Mouse (Mus musculus) intestine, embryonic 15.5 days (tissue): ENCODE data around the gene Slc2a1. TPM values are rescaled to one million over a fixed set of nuclear protein-coding genes. Genes with fewer than 3 reads are reported as not detected.

Source experiments
- ATAC-seq: fragments of 200-750 bp; cut with Nextera tagmentation; 2 replicates; pipeline ENCODE4 v1.8.0; 2017; ENCODE audit warnings: moderate TSS enrichment, moderate library complexity
- H3K27ac ChIP-seq: fragments of 300-500 bp; sonication (generic); 2 replicates; pipeline ENCODE4 v1.5.1; 2015; ENCODE audit warnings: mild to moderate bottlenecking, inconsistent platforms
- H3K27me3 ChIP-seq: fragments of 300-500 bp; sonication (generic); replicated peaks from 2 replicates; pipeline ENCODE4 v1.6.1; 2015; ENCODE audit warnings: inconsistent platforms
- H3K36me3 ChIP-seq: fragments of 300-500 bp; sonication (generic); 2 replicates; pipeline ENCODE4 v1.6.1; 2015; ENCODE audit warnings: inconsistent platforms
- H3K4me1 ChIP-seq: fragments of 300-500 bp; sonication (generic); replicated peaks from 2 replicates; pipeline ENCODE4 v1.6.1; 2015; ENCODE audit warnings: inconsistent platforms
- H3K4me2 ChIP-seq: fragments of 300-500 bp; sonication (generic); replicated peaks from 2 replicates; pipeline ENCODE4 v1.6.1; 2015; ENCODE audit warnings: mild to moderate bottlenecking, inconsistent platforms
- H3K4me3 ChIP-seq: fragments of 300-500 bp; sonication (generic); replicated peaks from 2 replicates; pipeline ENCODE4 v1.5.1; 2015; ENCODE audit warnings: inconsistent platforms
- H3K9ac ChIP-seq: fragments of 300-500 bp; sonication (generic); 2 replicates; pipeline ENCODE4 v1.6.1; 2015; ENCODE audit warnings: inconsistent platforms
- H3K9me3 ChIP-seq: fragments of 300-500 bp; sonication (generic); 2 replicates; pipeline ENCODE4 v1.6.1; 2016; ENCODE audit warnings: inconsistent platforms
- WGBS: fragments of 180-500 bp; shearing (Covaris S2); methylation state at CpG from one replicate; pipeline ENCODE4 v1.1.7; 2015; 5-methylcytosine and 5-hydroxymethylcytosine counted together
- polyA plus RNA-seq: library from polyadenylated mRNA; unstranded; fragments of >200 nt; fragmentation: Nextera tagmentation; extraction: Ambion mirVana; gene quantifications from 2 replicates; pipeline ENCODE4 v1.2.1, GENCODE M21; 2015

The Slc2a1 gene
- polyA plus RNA-seq = 132 and 136 TPM in 2 replicates

- WGBS = under 1% methylated on average over 86 of the region's 88 CpGs
- ATAC-seq = peak; percentile 91
- peaks cover 40% of the 10 kb centered on the region for H3K4me1 ChIP-seq
- H3K9ac ChIP-seq = peak within 1 kb of the TSS; percentile 72
- peak within 1 kb of the TSS; percentile 88 for H3K4me3 ChIP-seq
- peak within 1 kb of the TSS; percentile 74 for H3K4me2 ChIP-seq
- peak within 1 kb of the TSS; percentile 99 for H3K27ac ChIP-seq
- H3K9me3 ChIP-seq = no peaks in the 10 kb centered on the region
- H3K27me3 ChIP-seq = no peaks in the 10 kb centered on the region
- H3K36me3 ChIP-seq = peaks cover 3% of the 10 kb centered on the region; the same call in 1 of the 2 replicates
Measured at GRCm38 (mm10) chr4:119108495-119109408, at the start of gene Slc2a1. TSS of gene Slc2a1 (plus strand) at chr4:119108711.

- Histone ChIP-seq H3K27me3 (no peaks in the 10 kb centered on the region), H3K9me3 (no peaks in the 10 kb centered on the region), H3K4me3 (no peak overlapping the region), H3K9ac (no peak overlapping the region), H3K36me3 (no peaks in the 10 kb centered on the region), H3K4me2 (no peak overlapping the region), H3K4me1 (peaks cover 3% of the 10 kb centered on the region), H3K27ac (no peak overlapping the region)
- 86% methylated on average over 3 of the region's 3 CpGs for WGBS
- no peak for ATAC-seq
Measured at GRCm38 (mm10) chr4:119066791-119067190, 41.7 kb upstream of the Slc2a1 start.

- H3K9ac ChIP-seq = no peak overlapping the region
- no peak overlapping the region for H3K4me3 ChIP-seq
- no peak overlapping the region for H3K27ac ChIP-seq
- no peaks in the 10 kb centered on the region for H3K9me3 ChIP-seq
- H3K36me3 ChIP-seq = no peaks in the 10 kb centered on the region
- ATAC-seq = no peak
- 70% methylated on average over 2 of the region's 2 CpGs for WGBS
- H3K4me2 ChIP-seq = no peak overlapping the region
- peaks cover 5% of the 10 kb centered on the region for H3K4me1 ChIP-seq
- no peaks in the 10 kb centered on the region; the same call in 1 of the 2 replicates for H3K27me3 ChIP-seq
Measured at GRCm38 (mm10) chr4:119067204-119067603, 41.3 kb upstream of the Slc2a1 start.

DNA sequence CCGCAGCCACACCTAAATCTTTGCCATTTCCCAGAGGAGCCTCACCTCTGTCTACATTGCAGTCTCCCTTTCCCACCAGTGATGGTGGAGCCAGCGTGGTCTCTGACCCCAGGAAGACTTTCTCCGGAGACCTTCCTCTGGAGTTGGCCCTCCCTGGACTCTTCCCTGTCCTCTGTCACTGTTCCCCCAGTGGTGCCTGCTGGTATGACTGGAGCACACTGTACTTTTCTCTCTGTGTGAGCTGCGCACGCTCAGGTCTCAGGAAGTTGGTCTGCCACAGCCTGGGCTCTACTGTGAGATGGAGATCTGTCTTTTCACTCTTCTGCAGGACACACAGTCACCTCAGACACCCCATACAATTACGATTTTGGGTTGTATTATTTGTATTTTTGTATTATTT lies 39.6 kb upstream of the Slc2a1 start:
- Histone ChIP-seq H3K4me3 (no peak overlapping the region), H3K4me1 (peaks cover 19% of the 10 kb centered on the region), H3K27ac (no peak overlapping the region), H3K27me3 (no peaks in the 10 kb centered on the region; the same call in 1 of the 2 replicates), H3K36me3 (no peaks in the 10 kb centered on the region), H3K4me2 (no peak overlapping the region), H3K9me3 (no peaks in the 10 kb centered on the region), H3K9ac (no peak overlapping the region)
- ATAC-seq = no peak
- 59% methylated on average over 6 of the region's 6 CpGs for WGBS

- no peak for ATAC-seq
- no peak overlapping the region for H3K9ac ChIP-seq
- H3K9me3 ChIP-seq = no peaks in the 10 kb centered on the region
- H3K27ac ChIP-seq = no peak overlapping the region
- no peak overlapping the region for H3K4me3 ChIP-seq
- H3K4me1 ChIP-seq = peaks cover 19% of the 10 kb centered on the region
- no peaks in the 10 kb centered on the region; the same call in 1 of the 2 replicates for H3K27me3 ChIP-seq
- 89% methylated on average over 1 of the region's 1 CpGs for WGBS
- no peaks in the 10 kb centered on the region for H3K36me3 ChIP-seq
- H3K4me2 ChIP-seq = no peak overlapping the region
Measured at GRCm38 (mm10) chr4:119070181-119070580, 38.3 kb upstream of the Slc2a1 start.

DNA sequence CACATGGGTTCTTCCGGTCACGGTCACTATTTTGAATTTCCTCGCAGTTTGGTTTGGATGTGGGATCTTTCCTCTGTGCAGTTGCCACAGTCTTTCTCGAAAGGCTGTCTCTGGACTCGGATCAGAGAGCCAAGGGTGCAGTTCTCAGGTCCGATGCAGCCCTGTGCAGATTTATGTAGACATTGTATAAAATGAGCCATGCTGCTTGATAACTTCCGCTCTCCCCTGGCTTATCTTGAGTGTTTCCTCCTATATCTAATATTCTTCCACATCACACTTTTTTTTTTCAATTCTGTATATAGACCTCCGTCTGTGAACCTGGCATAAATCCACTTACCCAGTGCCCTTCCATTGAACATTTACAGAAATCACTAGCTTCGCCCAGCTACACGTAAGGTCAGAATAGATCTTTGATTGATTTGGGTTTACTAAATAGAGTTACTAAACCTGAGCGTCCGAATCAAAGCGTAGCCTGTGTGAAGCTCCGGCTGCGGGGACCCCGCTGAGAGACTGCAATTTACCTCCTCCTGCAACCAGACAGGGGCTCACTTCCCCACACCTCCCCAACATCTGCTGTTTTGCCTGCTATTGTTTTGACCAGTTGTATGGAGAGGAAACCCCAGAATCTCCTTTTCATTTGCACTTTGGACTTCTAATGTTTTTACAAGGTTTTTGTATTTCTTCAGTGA lies 37.4 kb upstream of the Slc2a1 start:
- H3K9me3 ChIP-seq = no peaks in the 10 kb centered on the region
- WGBS = 51% methylated on average over 16 of the region's 16 CpGs
- H3K9ac ChIP-seq = no peak overlapping the region
- H3K4me3 ChIP-seq = no peak overlapping the region
- H3K4me2 ChIP-seq = no peak overlapping the region
- no peaks in the 10 kb centered on the region for H3K36me3 ChIP-seq
- no peak overlapping the region for H3K27ac ChIP-seq
- peaks cover 19% of the 10 kb centered on the region for H3K4me1 ChIP-seq
- no peaks in the 10 kb centered on the region; the same call in 1 of the 2 replicates for H3K27me3 ChIP-seq
- ATAC-seq = no peak

DNA sequence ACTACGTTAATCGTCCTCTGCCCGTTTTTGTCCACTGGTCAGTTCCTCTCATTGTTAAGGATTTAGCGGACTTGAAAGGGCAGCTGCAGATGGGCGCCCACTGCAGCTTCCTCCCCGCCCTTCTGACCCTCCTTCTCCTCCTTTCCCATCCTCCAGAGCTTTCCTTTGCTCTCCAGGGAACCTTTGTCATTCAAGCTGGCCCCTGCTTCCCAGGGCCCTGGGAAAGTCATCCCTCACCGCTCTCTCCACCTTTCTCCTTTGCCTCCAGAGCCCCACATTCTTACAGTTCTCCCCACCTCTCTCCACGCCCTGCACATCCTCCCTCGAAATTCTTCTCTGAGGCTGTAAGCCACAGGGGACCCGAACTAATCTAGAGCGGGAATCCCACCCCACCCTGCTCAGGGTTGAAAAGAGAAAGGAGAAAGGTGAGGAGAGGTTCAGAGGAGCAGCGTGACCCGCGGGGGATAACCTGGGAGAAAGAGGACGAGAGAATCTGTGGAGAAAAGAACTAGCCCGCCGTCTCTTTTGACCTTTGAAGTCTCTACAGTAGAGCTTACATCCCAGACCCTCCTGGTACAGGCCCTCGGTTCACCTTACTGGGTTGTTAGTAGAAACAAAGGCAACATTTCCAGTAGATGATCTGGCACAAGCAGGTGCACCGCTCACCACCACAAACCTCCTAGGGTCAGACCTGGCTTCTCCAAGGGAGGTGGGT lies 36.7 kb upstream of the Slc2a1 start:
- no peak overlapping the region for H3K4me2 ChIP-seq
- H3K27me3 ChIP-seq = no peaks in the 10 kb centered on the region; the same call in 1 of the 2 replicates
- ATAC-seq = no peak
- no peaks in the 10 kb centered on the region for H3K9me3 ChIP-seq
- 30% methylated on average over 19 of the region's 19 CpGs for WGBS
- peaks cover 19% of the 10 kb centered on the region for H3K4me1 ChIP-seq
- H3K27ac ChIP-seq = no peak overlapping the region
- H3K36me3 ChIP-seq = no peaks in the 10 kb centered on the region
- no peak overlapping the region for H3K4me3 ChIP-seq
- no peak overlapping the region for H3K9ac ChIP-seq

DNA sequence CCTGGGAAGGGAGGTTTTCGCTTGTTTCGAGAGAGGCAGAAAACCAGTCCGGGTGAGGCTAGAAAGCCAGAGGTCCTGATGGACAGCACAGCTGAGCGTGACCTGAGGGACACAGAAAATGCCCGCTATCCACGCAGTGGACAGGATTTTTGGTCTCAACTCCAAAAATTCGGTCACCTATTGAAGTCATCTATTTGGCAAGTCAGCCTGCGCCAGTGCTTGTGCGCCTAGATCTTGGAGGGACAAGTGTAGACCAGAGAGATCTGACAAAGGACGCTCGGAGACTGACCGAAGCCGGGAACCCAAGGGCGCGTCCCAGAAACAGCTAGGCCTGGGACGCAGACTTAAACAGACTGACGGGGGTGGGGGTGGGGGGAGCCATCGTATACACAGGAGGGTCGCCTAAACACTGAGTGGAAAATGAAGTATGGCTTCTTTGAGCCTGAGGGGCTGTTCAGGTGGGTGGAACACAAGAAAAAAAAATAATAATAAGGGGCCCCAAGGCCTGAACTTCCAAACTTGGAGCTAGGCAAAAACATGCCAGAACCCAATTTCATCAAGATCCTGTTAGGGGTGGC lies 36.1 kb upstream of the Slc2a1 start:
- Histone ChIP-seq H3K4me1 (peaks cover 25% of the 10 kb centered on the region), H3K4me2 (peak overlapping the region; percentile 51), H3K27ac (no peak overlapping the region), H3K36me3 (no peaks in the 10 kb centered on the region), H3K9ac (no peak overlapping the region), H3K9me3 (no peaks in the 10 kb centered on the region), H3K27me3 (no peaks in the 10 kb centered on the region; the same call in 1 of the 2 replicates), H3K4me3 (peak overlapping the region; percentile 15; the same call in 1 of the 2 replicates)
- ATAC-seq = peak; percentile 27
- WGBS = 47% methylated on average over 19 of the region's 19 CpGs

DNA sequence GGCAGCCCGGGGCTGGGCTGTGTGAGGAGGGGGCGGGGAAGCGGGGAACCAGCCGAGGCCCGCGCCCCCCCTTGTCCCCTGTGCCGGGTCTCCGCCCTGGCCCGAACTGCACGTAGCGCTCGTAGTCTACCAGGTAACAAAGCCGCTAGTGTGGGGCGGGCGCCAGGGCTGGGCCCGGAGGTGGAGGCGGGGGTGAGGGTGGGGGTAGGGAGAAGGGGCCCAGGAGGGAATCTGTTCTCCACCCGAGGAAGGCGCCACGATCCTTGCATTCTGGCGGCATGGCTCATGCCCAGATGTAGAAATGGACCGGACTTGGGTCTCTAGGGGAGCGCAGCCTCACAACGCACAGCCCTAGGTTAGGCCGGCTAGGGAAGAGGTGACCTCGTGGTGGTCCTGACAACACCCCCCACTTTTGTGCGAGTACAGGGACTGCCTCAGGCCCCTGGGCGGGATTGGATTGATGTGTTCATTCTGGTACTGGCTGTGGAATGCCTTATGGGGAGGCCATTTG lies 35.5 kb upstream of the Slc2a1 start:
- Histone ChIP-seq H3K9ac (0 out of 2 replicates have a peak overlapping the region, but pooled peaks have one; percentile 13), H3K27me3 (no peaks in the 10 kb centered on the region; the same call in 1 of the 2 replicates), H3K27ac (no peak overlapping the region), H3K9me3 (no peaks in the 10 kb centered on the region), H3K4me1 (peaks cover 25% of the 10 kb centered on the region), H3K36me3 (no peaks in the 10 kb centered on the region), H3K4me2 (peak overlapping the region; percentile 51), H3K4me3 (peak overlapping the region; percentile 15; the same call in 1 of the 2 replicates)
- WGBS = 11% methylated on average over 28 of the region's 28 CpGs
- peak; percentile 86 for ATAC-seq

DNA sequence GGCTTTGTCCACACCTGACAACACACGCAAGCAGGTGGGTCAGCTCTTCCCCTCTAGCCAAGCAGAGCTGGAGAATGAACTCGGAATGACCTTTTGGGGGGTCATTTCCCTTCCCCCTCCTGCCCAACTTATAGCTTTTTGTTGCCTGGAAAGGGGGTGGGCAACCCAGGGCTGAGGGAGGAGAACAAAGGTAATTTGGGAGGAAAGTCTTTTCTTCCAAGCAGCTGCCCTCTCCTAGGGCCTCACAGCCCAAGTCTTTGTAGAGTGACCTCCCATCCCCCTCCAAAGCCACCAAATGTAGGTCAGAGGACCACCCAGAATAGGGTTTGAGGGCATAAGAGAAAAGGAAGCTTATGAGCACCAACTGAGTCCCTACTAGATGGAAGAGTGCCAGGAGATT lies 34.9 kb upstream of the Slc2a1 start:
- H3K9me3 ChIP-seq = no peaks in the 10 kb centered on the region
- H3K4me1 ChIP-seq = peaks cover 25% of the 10 kb centered on the region
- H3K4me3 ChIP-seq = no peak overlapping the region
- 46% methylated on average over 2 of the region's 2 CpGs for WGBS
- no peak for ATAC-seq
- no peak overlapping the region for H3K4me2 ChIP-seq
- no peaks in the 10 kb centered on the region for H3K36me3 ChIP-seq
- no peaks in the 10 kb centered on the region; the same call in 1 of the 2 replicates for H3K27me3 ChIP-seq
- no peak overlapping the region for H3K27ac ChIP-seq
- no peak overlapping the region for H3K9ac ChIP-seq

GRCm38 (mm10) chr4:119074596-119074995 lies 33.9 kb upstream of the Slc2a1 start:
- Histone ChIP-seq H3K27me3 (no peaks in the 10 kb centered on the region; the same call in 1 of the 2 replicates), H3K4me3 (no peak overlapping the region), H3K9me3 (no peaks in the 10 kb centered on the region), H3K36me3 (no peaks in the 10 kb centered on the region), H3K9ac (no peak overlapping the region), H3K27ac (no peak overlapping the region), H3K4me1 (peaks cover 25% of the 10 kb centered on the region), H3K4me2 (no peak overlapping the region)
- 50% methylated on average over 6 of the region's 6 CpGs for WGBS
- no peak for ATAC-seq
